ENCODE assay signal across 8 mouse cellular contexts in genomic region chr6:13286542-13287273, GRCm38 (mm10).
DNase-seq lines count a peak whose midpoint lies in the region; ATAC-seq lines count a peak whose summit lies in the region.

No protein-coding gene starts in this region.

- no peaks in the 10 kb centered on the region for H3K36me3 ChIP-seq in forebrain, embryonic 12.5 days (replicated peaks)
- H3K36me3 ChIP-seq in midbrain, embryonic 12.5 days: no peaks in the 10 kb centered on the region

- no peak overlapping the region for H3K27ac ChIP-seq in forebrain, embryonic 12.5 days
- no peak overlapping the region for H3K27ac ChIP-seq in midbrain, embryonic 12.5 days (replicated peaks)

- H3K9me3 ChIP-seq in forebrain, embryonic 12.5 days: no peaks in the 10 kb centered on the region
- no peaks in the 10 kb centered on the region for H3K9me3 ChIP-seq in midbrain, embryonic 12.5 days

- ATAC-seq in frontal cortex, adult (ENCODE audit: low TSS enrichment): peak; percentile 52; the same call in 1 of the 2 replicates
- ATAC-seq in forebrain, embryonic 12.5 days (ENCODE audit: low FRiP score): peak; percentile 66; the same call in 1 of the 2 replicates
- ATAC-seq in midbrain, embryonic 12.5 days (ENCODE audit: low FRiP score, low read depth): peak; percentile 75

- H3K9ac ChIP-seq in forebrain, embryonic 12.5 days: no peak overlapping the region
- no peak overlapping the region for H3K9ac ChIP-seq in midbrain, embryonic 12.5 days (replicated peaks)

- no peak overlapping the region for H3K4me2 ChIP-seq in forebrain, embryonic 12.5 days
- H3K4me2 ChIP-seq in midbrain, embryonic 12.5 days (replicated peaks): no peak overlapping the region

- WGBS in forebrain, embryonic 12.5 days: 63% methylated on average over 6 of the region's 6 CpGs
- WGBS in midbrain, embryonic 12.5 days: 64% methylated on average over 6 of the region's 6 CpGs

- H3K27me3 ChIP-seq in forebrain, embryonic 12.5 days: no peaks in the 10 kb centered on the region
- H3K27me3 ChIP-seq in midbrain, embryonic 12.5 days: no peaks in the 10 kb centered on the region

- DNase-seq in frontal cortex, postnatal 25 days (ENCODE audit: low spot score in 2 of 2): no peak
- DNase-seq in 3T3-L1 (ENCODE audit: low read depth, low spot score): peak; percentile 63
- DNase-seq in adrenal gland, postnatal 25 days: no peak
- DNase-seq in adrenal gland, adult (ENCODE audit: inconsistent age in 2 of 2, low spot score in 1 of 2): no peak
- DNase-seq in adrenal gland, postnatal 14 days: no peak

- no peak overlapping the region for H3K4me3 ChIP-seq in forebrain, embryonic 12.5 days (replicated peaks)
- no peak overlapping the region for H3K4me3 ChIP-seq in midbrain, embryonic 12.5 days

- no peaks in the 10 kb centered on the region for H3K4me1 ChIP-seq in forebrain, embryonic 12.5 days
- no peaks in the 10 kb centered on the region for H3K4me1 ChIP-seq in midbrain, embryonic 12.5 days
